Mouse (Mus musculus) embryonic fibroblast, embryonic 13.5 days (primary cell): ENCODE measurements around the gene Nr5a2.

Source experiments
- CTCF ChIP-seq: IDR thresholded peaks from 2 replicates; pipeline ENCODE4 v1.5.1; 2011; ENCODE audit warnings: mild to moderate bottlenecking, control low read depth, low read length, moderate library complexity, borderline replicate concordance; ENCODE audit not compliant: insufficient read depth
- POLR2A ChIP-seq: IDR thresholded peaks from 2 replicates; pipeline ENCODE4 v1.6.1; 2011; ENCODE audit warnings: low read depth, mild to moderate bottlenecking, control low read depth, low read length, moderate library complexity

GRCm38 (mm10) chr1:136977867-136978266 lies 17.6 kb upstream of the Nr5a2 start:
- no peak for TF ChIP-seq POLR2A
- TF ChIP-seq CTCF, result no peak
